Mouse (Mus musculus) B cell, adult (primary cell): ENCODE results near the gene Gm6465. TPM values are rescaled to one million over a fixed set of nuclear protein-coding genes. Genes with fewer than 3 reads are reported as not detected.

Experiments used
- total RNA-seq: library from RNA; stranded (reverse); gene quantifications from 4 replicates; pipeline ENCODE4 v1.2.4, GENCODE M21; 2023; ENCODE audit not compliant: inconsistent age

Gm6465 gene
- total RNA-seq: not detected in 4 replicates

DNA sequence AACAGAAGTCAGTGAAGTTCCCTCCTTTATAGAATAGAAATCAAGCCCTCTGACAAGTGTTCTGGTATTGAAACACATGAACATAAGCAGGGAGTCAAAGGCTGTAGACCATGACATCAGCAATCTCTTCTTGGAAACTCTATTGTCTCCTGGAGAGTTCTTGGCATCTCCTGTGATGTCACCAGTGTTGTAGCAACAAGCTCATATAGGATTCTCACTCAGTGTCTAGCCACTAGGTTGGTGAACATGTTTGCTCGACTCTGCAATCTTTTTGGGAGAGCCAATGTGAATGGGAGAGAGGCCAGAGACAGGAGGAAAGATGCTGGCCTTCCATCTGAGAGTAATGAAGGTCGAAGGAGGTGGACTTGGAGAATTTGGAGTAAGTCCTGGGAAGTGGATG is at the start of gene Gm6465:
Gene Gm6465, plus strand, starts transcription at position 301 of the 400 bp plus-strand sequence.

Other genes with a start within 250 kb of the Gm6465 start
- not detected in 4 replicates for gene Gm8922, start 163.6 kb upstream of the Gm6465 start, total RNA-seq
- gene Gm8926, start 75.0 kb upstream of the Gm6465 start, total RNA-seq: not detected in 4 replicates
- gene 4933402N22Rik, start 72.5 kb downstream of the Gm6465 start, total RNA-seq: not detected in 4 replicates